Comparison of ENCODE assay signal across 16 mouse cellular contexts in genomic region chr8:74315382-74315781, GRCm38 (mm10).
"Had no signal": no experiment of that assay in that cellular context is flagged by ENCODE, and none has a peak within 500 bp of the region (broad histone marks: within the 10 kb centered on the region; RNA-seq: fewer than 3 reads in every experiment).

No protein-coding gene starts in this region.

- ATAC-seq: lung, postnatal 0 days; midbrain, embryonic 13.5 days; midbrain, embryonic 15.5 days had no signal

- H3K9me3 ChIP-seq: lung, embryonic 15.5 days; megakaryocyte, embryonic 14.5 days; midbrain, embryonic 13.5 days; midbrain, embryonic 15.5 days; neural tube, embryonic 12.5 days had no signal

- H3K36me3 ChIP-seq: lung, embryonic 15.5 days; midbrain, embryonic 13.5 days; midbrain, embryonic 15.5 days; neural tube, embryonic 12.5 days had no signal

- H3K4me2 ChIP-seq: lung, embryonic 15.5 days; midbrain, embryonic 11.5 days; midbrain, embryonic 13.5 days; midbrain, embryonic 15.5 days; neural tube, embryonic 12.5 days had no signal

- H3K4me3 ChIP-seq: lung, embryonic 15.5 days; megakaryocyte, embryonic 14.5 days; midbrain, embryonic 13.5 days; midbrain, embryonic 15.5 days; neural tube, embryonic 12.5 days had no signal

- H3K27ac ChIP-seq: lung, embryonic 15.5 days; macrophage; midbrain, embryonic 13.5 days; midbrain, embryonic 15.5 days; neural tube, embryonic 12.5 days had no signal

- H3K9ac ChIP-seq: lung, embryonic 15.5 days; midbrain, embryonic 13.5 days; midbrain, embryonic 15.5 days; neural tube, embryonic 12.5 days had no signal

- H3K27me3 ChIP-seq: lung, embryonic 15.5 days; megakaryocyte, embryonic 14.5 days; midbrain, embryonic 13.5 days; midbrain, embryonic 15.5 days; neural tube, embryonic 12.5 days had no signal

- DNase-seq: lung, adult 2 months; lung, postnatal 14 days; lung, postnatal 36 days; right cerebral cortex, postnatal 14 days; spleen, adult 18-20 months; thymus, adult 18-20 months; thymus, postnatal 14 days; thymus, postnatal 36 days had no signal

- H3K4me1 ChIP-seq: lung, embryonic 15.5 days; megakaryocyte, embryonic 14.5 days; midbrain, embryonic 13.5 days; midbrain, embryonic 15.5 days; neural tube, embryonic 12.5 days had no signal
